Mouse (Mus musculus) WW6 (cell line): ENCODE results near the gene Odf3.

Source experiments
- DNase-seq: peaks from one replicate; pipeline ENCODE4 v3.0.0-alpha.2; 2013; ENCODE audit warnings: low read depth, low spot score

Gene Odf3

GRCm38 (mm10) chr7:140844905-140845665 is 2.5 kb upstream of the Odf3 start, which contains the start of gene Scgb1c1:
Gene Scgb1c1, plus strand, starts transcription at chr7:140845547.
- DNase-seq: no peak

DNA sequence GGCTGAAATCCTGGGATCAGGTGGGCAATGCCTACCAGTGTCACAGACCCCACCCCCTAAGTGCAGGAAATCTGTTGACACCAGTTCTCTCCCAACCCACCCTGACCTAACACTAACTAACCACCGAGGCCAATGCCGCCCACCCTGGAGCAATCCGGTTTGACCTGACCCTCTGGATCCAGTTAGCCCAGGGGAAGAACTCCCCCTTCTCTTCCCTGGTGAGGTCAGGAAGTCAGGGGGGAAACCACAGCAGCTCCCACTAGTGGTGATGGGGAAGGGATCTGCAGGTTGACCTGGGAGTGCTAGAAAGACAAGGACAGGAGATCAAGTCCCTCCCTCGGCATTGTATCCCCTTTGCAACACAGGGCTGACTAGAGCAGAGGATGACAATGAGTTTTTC is 1.9 kb upstream of the Odf3 start:
- DNase-seq: no peak

DNA sequence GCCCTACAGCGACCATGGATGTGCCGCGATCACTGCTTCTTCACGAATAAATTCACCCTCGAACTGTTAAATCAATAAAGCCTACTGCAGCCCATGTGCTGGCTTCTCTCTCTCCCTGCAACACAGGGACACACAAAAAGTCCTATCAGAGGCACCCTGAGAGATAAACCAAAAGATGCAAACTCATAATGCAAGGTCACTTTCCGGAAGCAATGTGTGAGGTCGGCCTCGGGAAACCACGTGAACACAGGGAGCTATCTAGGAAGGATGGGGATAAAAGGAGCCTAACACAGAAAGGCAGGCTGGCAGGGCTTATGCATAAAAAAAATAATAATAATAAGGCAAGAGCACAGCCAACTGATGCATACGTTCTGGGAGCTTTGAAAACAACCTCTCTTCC is 929 bp upstream of the Odf3 start:
- DNase-seq: no peak

- no peak for DNase-seq
Observed at GRCm38 (mm10) chr7:140848591-140848990, 986 bp downstream of the Odf3 start.

GRCm38 (mm10) chr7:140851916-140852315 is 4.3 kb downstream of the Odf3 start:
- no peak for DNase-seq

DNA sequence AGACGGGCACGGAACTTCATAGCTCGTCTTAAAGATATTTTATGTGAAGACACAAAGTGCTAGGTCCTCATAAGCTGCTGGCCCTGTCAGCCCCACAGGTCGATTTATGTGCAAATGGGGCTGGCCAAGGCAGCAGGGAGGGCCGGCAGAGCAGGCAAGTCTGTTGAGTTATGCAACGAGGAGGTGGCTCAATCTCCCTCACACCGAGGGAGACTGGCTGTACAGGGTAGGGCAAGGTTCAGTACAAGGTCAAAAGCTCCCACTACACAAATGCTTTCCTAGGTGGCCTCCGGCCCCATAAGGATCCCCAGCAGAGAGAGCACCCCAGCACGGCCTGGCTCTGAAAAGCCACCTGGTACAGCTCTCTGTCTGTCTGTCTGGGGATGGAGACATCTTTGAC is 5.8 kb downstream of the Odf3 start:
- no peak for DNase-seq

- no peak for DNase-seq
Observed at GRCm38 (mm10) chr7:140854483-140854882, 6.9 kb downstream of the Odf3 start.

GRCm38 (mm10) chr7:140855181-140855580 is 7.6 kb downstream of the Odf3 start:
- no peak for DNase-seq

GRCm38 (mm10) chr7:140855860-140856784 is 8.5 kb downstream of the Odf3 start, which contains the start of gene Gm45785:
Gene Gm45785, minus strand, starts transcription at chr7:140856331.
- peak; percentile 79 for DNase-seq

GRCm38 (mm10) chr7:140856785-140857549 is 9.4 kb downstream of the Odf3 start, which contains the start of gene Ric8a:
Gene Ric8a, plus strand, starts transcription at chr7:140856957.
- no peak for DNase-seq

DNA sequence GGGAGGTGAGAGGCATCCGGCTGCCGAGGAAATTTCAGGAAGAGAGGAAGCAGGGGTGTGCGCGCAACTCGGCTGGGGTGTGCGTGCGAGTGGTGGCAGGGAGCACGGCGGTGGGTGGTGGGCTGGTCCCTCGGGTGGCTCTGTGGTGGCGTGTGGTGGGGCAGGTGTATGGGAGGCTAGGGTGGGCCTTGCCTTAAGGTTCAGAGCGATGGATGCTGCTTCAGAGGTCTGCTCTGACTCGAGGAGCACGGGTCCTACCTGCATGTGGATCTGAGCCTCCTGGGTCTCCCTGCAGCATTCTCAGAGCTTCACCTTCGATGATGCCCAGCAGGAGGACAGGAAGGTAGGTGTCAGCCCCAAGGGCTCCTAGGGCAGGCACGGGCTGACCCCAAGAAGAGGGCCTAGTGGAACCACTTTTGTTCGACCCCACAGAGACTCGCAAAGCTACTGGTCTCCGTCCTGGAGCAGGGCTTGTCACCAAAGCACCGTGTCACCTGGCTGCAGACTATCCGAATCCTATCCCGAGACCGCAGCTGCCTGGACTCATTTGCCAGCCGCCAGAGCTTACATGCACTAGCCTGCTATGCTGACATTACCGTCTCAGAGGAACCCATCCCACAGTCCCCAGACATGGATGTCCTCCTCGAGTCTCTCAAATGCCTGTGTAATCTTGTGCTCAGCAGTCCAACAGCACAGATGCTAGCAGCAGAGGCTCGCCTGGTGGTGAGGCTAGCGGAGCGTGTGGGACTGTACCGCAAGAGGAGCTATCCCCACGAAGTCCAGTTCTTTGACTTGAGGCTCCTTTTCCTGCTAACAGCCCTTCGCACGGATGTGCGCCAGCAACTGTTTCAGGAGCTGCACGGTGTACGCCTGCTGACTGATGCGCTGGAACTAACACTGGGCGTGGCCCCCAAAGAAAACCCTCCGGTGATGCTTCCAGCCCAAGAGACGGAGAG is 10.2 kb downstream of the Odf3 start, which contains the start of gene Bet1l:
Gene Bet1l, minus strand, starts transcription at position 28 of the 956 bp plus-strand sequence.
- DNase-seq: no peak

DNA sequence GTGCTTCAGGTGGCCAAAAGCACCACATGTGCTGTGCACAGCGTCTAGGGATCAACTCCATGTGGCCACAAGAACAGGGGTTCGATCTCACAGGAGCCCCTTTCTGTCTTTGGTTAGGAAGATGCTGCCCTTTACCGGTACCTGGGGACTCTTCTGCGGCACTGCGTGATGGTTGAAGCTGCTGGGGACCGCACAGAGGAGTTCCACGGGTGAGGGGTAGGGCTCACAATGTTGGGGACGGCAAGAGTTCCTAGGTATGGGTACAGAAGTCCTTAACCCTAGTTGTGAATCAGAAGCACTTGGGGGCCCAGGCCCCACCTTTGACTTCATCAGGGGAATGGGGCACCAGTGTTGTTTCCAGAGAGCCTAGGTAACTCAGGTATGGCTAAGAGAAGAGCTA is 11.1 kb downstream of the Odf3 start:
- no peak for DNase-seq

GRCm38 (mm10) chr7:140859997-140860396 is 12.4 kb downstream of the Odf3 start:
- no peak for DNase-seq

GRCm38 (mm10) chr7:140860728-140861127 is 13.1 kb downstream of the Odf3 start:
- no peak for DNase-seq

DNA sequence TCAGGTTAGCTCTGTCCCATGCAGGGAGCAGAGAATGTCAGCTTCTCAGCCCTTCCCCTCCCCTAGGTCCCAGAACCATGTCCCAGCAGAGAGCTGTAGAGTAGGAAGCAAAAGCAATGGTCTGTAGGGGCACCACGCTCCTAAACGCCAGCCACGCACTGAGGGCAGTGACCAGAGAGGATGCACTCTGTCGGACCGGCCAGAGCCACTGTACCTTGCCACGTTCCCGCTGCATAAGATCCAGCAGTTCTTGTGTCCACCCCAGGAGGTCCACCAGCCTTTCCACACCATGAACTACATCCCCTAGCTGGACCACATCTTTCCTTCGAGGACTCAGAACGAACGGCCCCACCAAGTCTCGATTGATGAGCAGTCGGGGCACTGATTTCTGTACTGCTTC is 17.2 kb downstream of the Odf3 start:
- no peak for DNase-seq

DNA sequence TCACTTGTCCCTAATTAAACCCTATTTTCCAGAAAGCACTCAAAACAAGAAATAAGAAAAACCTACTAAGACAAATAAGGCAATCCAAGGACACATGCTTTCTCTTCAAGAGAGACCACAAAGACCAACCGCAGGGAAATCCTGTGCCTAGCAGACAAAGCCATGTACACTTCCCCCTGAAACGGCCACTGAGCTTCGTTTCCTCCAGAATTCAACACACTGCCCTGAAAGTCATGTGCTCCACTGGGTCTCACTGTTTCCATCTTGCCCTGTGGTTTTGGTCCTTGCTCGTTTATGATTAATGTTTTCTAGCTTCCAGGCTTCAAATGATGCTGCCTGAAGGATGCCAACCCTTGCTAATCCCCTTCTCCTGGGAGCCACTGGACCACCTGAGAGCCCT is 26.6 kb downstream of the Odf3 start:
- no peak for DNase-seq

- no peak for DNase-seq
Observed at GRCm38 (mm10) chr7:140877364-140877763, 29.8 kb downstream of the Odf3 start.

DNA sequence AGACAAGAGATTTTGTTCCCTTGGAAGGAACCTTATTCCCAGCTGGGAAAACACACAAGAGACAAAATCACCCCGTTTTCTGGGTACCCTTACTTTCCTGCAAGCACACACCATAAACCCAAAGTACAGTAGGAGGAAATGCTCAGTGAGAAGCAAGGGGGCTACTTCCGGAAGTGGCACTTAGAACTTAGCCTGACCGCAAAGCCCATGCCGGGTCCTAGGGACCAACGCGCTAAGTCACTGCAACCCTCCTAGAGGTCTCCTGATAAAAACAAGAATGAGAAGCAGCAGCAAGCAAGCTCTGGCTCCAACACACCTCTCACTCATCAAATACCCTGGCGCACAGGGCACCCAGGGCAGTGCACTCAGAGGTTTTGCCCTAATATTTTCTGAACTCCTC is 31.8 kb downstream of the Odf3 start:
- no peak for DNase-seq

DNA sequence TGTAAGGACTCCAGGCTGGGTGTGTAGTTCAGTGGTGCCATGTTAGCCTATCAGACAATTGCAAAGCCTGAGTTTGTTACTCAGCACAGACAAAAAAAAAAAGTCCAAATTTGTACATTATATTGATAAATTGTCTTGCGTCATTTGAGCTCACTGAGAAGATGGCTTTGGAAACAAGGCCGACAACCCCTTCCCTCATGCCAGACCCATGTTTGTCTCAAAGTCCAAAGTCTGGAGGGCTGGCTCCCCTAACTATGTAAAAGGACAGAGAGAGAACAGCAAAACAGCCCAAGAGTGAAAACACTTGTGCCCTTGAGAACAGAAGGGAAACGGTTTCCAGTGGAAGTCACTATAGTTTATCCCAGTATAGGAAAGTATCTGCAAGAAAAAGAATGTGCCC is 32.8 kb downstream of the Odf3 start:
- no peak for DNase-seq

- DNase-seq: no peak
Observed at GRCm38 (mm10) chr7:140880865-140881515, 33.4 kb downstream of the Odf3 start.
